Mouse (Mus musculus) CD4-positive helper T cell, adult 2 months (primary cell): Measurements from ENCODE around the gene F11.

ENCODE experiments used
- DNase-seq: peaks from one replicate; pipeline ENCODE4 v3.0.0-alpha.2; 2012; ENCODE audit warnings: low read depth, missing footprints, low spot score

Gene F11

GRCm38 (mm10) chr8:45246307-45246706, 15.5 kb downstream of the F11 start:
- no peak for DNase-seq

DNA sequence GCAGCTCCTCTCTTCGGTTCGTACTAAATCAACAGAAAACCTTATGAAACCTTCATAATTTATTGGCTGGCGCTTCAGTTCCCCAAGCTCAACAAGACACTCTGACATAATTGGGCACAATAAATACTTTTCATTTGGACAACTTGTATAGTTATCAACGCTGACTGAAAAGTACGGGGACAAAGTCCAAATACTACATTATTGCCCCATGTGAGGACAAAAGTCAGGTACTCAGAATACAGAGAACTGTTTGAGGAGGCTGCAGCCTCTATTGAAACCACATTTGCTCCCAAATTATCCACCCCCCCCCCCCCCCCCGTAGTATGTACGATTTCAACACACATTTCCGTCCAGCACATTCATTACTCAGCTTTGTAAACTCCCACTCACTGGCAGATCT, 22.5 kb downstream of the F11 start:
- DNase-seq: no peak

- no peak for DNase-seq
These were observed 23.5 kb downstream of the F11 start for GRCm38 (mm10) chr8:45238282-45238681.

DNA sequence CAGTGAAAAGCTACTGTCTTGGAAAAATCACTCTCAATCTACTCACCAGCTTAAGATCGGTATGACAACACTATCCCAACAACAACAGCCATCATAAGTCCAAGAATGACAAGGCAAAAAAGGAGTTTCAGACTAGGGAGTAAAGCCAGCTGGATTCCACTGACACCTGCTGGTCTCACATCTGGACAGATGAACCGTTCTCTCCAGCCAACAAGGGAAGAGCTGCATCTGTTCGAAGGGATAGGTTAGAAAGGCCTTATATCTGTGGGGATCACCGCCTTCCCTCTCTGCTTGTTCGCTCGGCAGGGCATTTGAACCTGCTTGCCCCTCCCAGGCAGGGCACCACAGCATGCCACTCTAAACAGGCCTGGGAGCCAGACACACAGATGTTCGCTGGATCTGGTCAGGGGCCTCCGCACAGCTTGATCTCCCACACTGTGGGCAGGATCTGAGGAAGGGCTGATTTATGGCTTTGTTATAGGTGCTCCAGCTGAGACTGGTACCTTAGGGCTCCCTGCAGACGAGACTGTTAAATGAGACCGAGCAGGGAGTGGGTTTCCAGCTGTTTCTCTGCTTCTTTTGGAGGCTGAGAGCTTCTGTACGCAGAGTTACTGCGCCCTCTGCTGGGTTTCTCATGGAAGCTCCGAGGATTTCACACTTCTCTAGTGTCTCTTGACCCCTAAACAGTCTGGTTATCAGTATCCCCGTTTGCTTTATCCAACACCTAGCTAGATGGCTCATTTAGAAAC, 25.5 kb downstream of the F11 start:
- no peak for DNase-seq

- no peak for DNase-seq
These were observed 26.6 kb downstream of the F11 start for GRCm38 (mm10) chr8:45235228-45235627.

DNA sequence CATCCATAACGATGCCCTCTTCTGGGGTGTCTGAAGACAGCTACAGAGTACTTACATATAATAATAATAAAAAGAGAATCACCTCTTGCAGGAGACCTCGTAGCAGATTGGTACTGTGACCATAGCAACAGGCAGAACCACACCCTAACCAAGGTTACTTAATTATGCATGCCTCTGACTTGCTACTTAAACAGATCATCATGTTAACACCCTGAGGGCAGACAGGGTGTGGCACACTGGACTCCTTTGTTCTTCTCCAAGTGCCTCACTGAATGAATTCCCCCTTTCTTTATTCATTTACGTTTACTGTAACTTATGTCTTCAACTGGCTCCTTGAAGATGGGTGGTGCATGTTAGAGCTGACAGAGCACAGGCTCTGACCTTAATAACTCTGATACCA, 28.6 kb downstream of the F11 start:
- DNase-seq: no peak

DNA sequence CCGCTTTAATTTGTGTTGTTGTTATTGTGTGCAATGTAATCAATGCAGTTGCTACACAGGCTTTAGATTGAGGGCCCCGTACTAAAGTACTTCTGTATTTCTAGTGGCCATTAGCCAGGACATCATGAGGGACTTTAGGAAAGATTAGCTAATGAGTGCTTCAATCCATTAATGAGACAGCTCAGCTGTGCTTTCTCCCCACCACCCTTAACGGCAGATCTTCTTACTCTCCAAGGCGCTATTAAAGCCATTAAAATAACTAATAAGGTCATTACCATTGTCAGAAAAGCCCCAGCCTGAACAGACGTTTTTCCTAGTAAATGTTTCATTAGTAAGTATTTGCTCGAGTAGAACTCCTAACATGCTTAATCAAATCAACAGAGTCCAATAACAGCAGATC, 59.4 kb downstream of the F11 start:
- DNase-seq: no peak

DNA sequence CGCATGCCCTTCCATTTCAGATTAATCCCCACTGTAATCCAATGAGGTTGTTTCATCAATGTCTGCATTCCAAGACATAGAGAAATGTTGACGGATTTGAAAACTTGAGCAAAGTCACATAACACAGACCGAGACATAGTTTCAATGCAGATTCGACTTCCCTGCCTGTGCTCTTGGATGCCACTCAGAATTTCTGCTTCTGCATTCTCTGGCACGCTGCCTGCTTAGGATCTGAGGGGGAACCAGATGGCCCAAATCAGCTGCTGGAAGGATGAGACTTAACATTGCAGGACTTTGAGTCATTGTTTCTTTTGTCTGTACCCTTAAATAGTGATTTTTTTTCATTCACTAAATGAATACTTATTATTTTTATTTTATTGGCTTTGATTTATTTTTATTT, 60.2 kb downstream of the F11 start:
- no peak for DNase-seq

GRCm38 (mm10) chr8:45197294-45197693, 64.5 kb downstream of the F11 start:
- DNase-seq: no peak

DNA sequence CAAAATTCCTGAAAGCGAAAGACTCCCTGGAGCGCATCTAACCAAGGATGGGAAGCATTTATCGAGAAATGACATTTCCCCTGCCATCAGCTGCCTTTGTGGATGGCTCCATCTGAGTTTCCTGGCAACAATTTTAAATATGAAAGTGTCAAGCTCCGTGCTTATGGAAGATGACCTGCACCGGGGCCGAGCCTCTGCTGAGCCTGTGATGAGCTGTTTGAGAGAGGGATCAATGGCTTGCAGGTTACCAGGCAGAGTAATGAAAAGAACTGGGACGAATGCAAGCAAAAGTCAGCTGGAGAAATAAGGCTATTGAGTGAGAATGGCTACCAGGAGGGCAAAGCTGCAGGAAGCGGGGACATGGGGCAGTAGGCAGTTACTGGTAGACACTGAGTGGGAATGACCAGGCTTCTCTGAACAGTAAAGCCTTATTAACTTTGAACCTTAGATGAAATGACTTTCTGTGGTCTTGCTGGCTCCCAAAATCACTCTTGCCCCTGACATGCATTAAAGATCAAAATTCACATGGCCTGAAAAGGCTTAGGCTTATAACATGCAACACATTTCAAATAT, 65.8 kb downstream of the F11 start:
- DNase-seq: no peak
